Mouse (Mus musculus): ENCODE results near the gene Zscan4c.
"Not testable (repeated sequence)": the region's sequence is repeated elsewhere in the genome, so short reads cannot be mapped to it uniquely, and the experiment has no call there.

The Zscan4c gene

DNA sequence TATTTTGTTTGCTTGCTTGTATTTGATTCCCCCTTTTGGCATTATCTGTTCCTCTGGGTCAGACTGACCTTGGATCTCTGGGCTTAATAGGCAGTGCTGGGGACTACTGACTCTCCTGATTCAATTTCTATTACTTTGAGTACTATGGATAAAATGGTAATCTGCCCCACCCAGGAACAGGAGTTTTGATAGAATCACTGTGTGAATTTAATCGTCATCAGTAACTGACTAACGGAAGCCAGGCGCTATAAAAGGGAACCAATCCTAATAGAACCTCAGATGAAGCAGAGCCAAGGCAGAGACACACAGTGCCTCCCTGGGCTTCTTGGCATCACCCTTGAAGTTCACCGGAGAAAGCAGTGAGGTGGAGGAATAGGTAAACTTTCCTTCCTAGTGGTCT is at the start of gene Zscan4c:
Zscan4c (plus strand) TSS at position 301 of the 400 bp plus-strand sequence.
- not testable (repeated sequence) for DNase-seq (ENCODE audit: low read depth, low spot score)
